Mouse (Mus musculus) kidney, adult 11 months (tissue): ENCODE measurements at regions not wholly inside any gene's neighbourhood (a gene's known extent, or its start where the extent isn't known, plus 50 kb on each side); places are given as distances from the start of the nearest gene placed in this dataset.
A peak's percentile ranks its signal among the peaks of the same experiment; 100 is the strongest.

Experiments used
- DNase-seq: peaks from one replicate; pipeline ENCODE4 v3.0.0; 2022

GRCm38 (mm10) chr4:105914996-105915395 lies 125.3 kb downstream of the Gm12728 start:
- no peak for DNase-seq

- DNase-seq: no peak
These were observed 126.6 kb downstream of the Gm12728 start for GRCm38 (mm10) chr4:105916229-105916628.

- peak; percentile 35 for DNase-seq
These were observed 135.2 kb downstream of the Gm12728 start for GRCm38 (mm10) chr4:105924781-105925382.

- no peak for DNase-seq
These were observed 135.8 kb downstream of the Gm12728 start for GRCm38 (mm10) chr4:105925506-105925905.

- no peak for DNase-seq
These were observed 140.0 kb downstream of the Gm12728 start for GRCm38 (mm10) chr4:105929658-105930057.

- DNase-seq: no peak
These were observed 145.3 kb downstream of the Gm12728 start for GRCm38 (mm10) chr4:105934971-105935370.

- no peak for DNase-seq
These were observed 147.3 kb downstream of the Gm12728 start for GRCm38 (mm10) chr4:105936755-105937514.

- DNase-seq: no peak
These were observed 147.9 kb downstream of the Gm12728 start for GRCm38 (mm10) chr4:105937587-105937986.

- DNase-seq: no peak
These were observed 149.2 kb downstream of the Gm12728 start for GRCm38 (mm10) chr4:105938886-105939285.

GRCm38 (mm10) chr4:105939636-105940199 lies 150.0 kb downstream of the Gm12728 start:
- no peak for DNase-seq

- no peak for DNase-seq
These were observed 151.2 kb downstream of the Gm12728 start for GRCm38 (mm10) chr4:105940891-105941290.

- no peak for DNase-seq
These were observed 152.1 kb downstream of the Gm12728 start for GRCm38 (mm10) chr4:105941785-105942184.

GRCm38 (mm10) chr4:105944962-105945361 lies 155.3 kb downstream of the Gm12728 start:
- DNase-seq: peak; percentile 20

- no peak for DNase-seq
These were observed 156.3 kb downstream of the Gm12728 start for GRCm38 (mm10) chr4:105945921-105946320.

- no peak for DNase-seq
These were observed 158.7 kb downstream of the Gm12728 start for GRCm38 (mm10) chr4:105948326-105948725.

GRCm38 (mm10) chr4:105952406-105952805 lies 162.7 kb downstream of the Gm12728 start:
- DNase-seq: no peak

- no peak for DNase-seq
These were observed 166.8 kb downstream of the Gm12728 start for GRCm38 (mm10) chr4:105956516-105956915.

- no peak for DNase-seq
These were observed 168.7 kb downstream of the Gm12728 start for GRCm38 (mm10) chr4:105958331-105958730.

- DNase-seq: no peak
These were observed 172.2 kb downstream of the Gm12728 start for GRCm38 (mm10) chr4:105961686-105962360.

GRCm38 (mm10) chr4:105962542-105962941 lies 172.9 kb downstream of the Gm12728 start:
- DNase-seq: no peak

- DNase-seq: no peak
These were observed 178.7 kb downstream of the Gm12728 start for GRCm38 (mm10) chr4:105968324-105968723.

GRCm38 (mm10) chr4:105969628-105970027 lies 180.0 kb downstream of the Gm12728 start:
- DNase-seq: no peak

- DNase-seq: no peak
These were observed 180.4 kb downstream of the Gm12728 start for GRCm38 (mm10) chr4:105970056-105970455.

- DNase-seq: no peak
These were observed 183.1 kb downstream of the Gm12728 start for GRCm38 (mm10) chr4:105972736-105973135.
